Mouse (Mus musculus) olfactory bulb, adult 2 months (tissue): Measurements from ENCODE around the gene Scamp3. TPM values are rescaled to one million over a fixed set of nuclear protein-coding genes. Genes with fewer than 3 reads are reported as not detected.
A peak's percentile ranks its signal among the peaks of the same experiment; 100 is the strongest.

Source experiments
- H3K27ac ChIP-seq: fragments of 200-500 bp; 2 replicates; pipeline ENCODE4 v1.5.1; 2012; ENCODE audit warnings: low read depth, low read length; ENCODE audit not compliant: insufficient read depth
- H3K4me1 ChIP-seq: fragments of 200-500 bp; 2 replicates; pipeline ENCODE4 v1.6.1; 2012; ENCODE audit warnings: low read length; ENCODE audit not compliant: control insufficient read depth, insufficient read depth
- H3K4me3 ChIP-seq: fragments of 200-500 bp; 2 replicates; pipeline ENCODE4 v1.5.1; 2012; ENCODE audit warnings: mild to moderate bottlenecking, low read depth, low read length, moderate library complexity; ENCODE audit not compliant: insufficient read depth
- CTCF ChIP-seq: fragments of 200-500 bp; IDR thresholded peaks from 2 replicates; pipeline ENCODE4 v1.5.1; 2012; ENCODE audit warnings: low read depth, mild to moderate bottlenecking, low read length, moderate library complexity; ENCODE audit not compliant: insufficient read depth
- POLR2A ChIP-seq: fragments of 200-500 bp; IDR thresholded peaks from 2 replicates; pipeline ENCODE4 v1.6.1; 2012; ENCODE audit warnings: mild to moderate bottlenecking, low read depth, low read length, moderate library complexity; ENCODE audit not compliant: insufficient read depth
- WGBS: fragments of 180-500 bp; shearing (Covaris S2); methylation state at CpG from one replicate; pipeline ENCODE4 v1.1.7; 2018; 5-methylcytosine and 5-hydroxymethylcytosine counted together
- polyA plus RNA-seq: library from polyadenylated mRNA; stranded (reverse); fragments of >200 nt; gene quantifications from 2 replicates; pipeline ENCODE4 v1.2.4, GENCODE M21; 2012; ENCODE audit warnings: low replicate concordance; ENCODE audit not compliant: missing spikeins, insufficient read depth, insufficient read length

Scamp3 gene
- polyA plus RNA-seq, 1 experiment: not detected

GRCm38 (mm10) chr3:89187690-89188477, 10.6 kb downstream of the Scamp3 start:
- H3K27ac ChIP-seq: peak overlapping the region; percentile 44; the same call in 1 of the 2 replicates
- WGBS: 70% methylated on average over 18 of the region's 18 CpGs
- peaks cover 26% of the 10 kb centered on the region for H3K4me1 ChIP-seq
- TF ChIP-seq CTCF (no peak), POLR2A (no peak)
- H3K4me3 ChIP-seq: no peak overlapping the region; the same call in 1 of the 2 replicates

DNA sequence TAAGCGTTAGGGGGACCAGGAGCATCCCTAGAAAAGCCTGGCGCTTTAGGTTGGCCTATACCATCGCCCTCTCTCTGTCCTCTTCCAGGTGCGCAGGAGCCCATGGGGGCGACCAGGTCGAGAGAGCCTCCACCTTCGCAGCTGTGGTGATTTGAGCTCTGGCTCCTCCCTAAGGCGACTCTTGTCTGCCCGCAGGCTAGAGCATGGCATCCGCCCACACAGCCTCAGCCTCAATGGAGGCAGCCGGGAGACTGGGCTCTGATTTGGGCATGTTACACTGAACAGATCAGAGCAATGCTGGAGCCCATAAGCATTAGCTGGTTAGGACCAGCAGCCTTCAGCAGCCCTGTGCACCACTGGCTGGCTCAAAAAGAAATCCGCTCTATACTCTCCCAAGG, 11.2 kb downstream of the Scamp3 start:
- TF ChIP-seq POLR2A (no peak), CTCF (no peak)
- Histone ChIP-seq H3K27ac (peak overlapping the region; percentile 44; the same call in 1 of the 2 replicates), H3K4me1 (peaks cover 26% of the 10 kb centered on the region), H3K4me3 (no peak overlapping the region; the same call in 1 of the 2 replicates)
- 52% methylated on average over 12 of the region's 12 CpGs for WGBS

DNA sequence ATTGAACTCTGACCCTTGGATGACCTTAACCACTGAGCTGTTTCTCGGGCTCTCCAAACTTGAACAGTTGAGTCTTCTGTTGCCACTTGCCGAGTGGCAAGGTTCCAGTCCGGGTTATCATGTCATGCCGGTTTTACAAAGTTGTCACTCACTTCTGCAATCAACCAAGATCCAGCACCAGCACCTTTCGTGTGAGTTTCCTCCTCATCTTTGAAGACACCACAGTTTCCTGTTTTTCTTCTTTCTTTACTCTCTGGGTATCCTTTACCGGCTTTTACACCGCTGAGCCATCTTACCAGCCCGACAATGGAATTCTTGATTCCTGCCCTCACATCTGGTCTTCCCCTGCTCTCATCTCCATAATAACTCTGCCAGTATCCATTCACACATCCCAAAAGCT, 13.2 kb downstream of the Scamp3 start:
- WGBS: 89% methylated on average over 8 of the region's 8 CpGs
- Histone ChIP-seq H3K27ac (no peak overlapping the region), H3K4me3 (no peak overlapping the region), H3K4me1 (peaks cover 11% of the 10 kb centered on the region)
- no peak for TF ChIP-seq POLR2A
- no peak for TF ChIP-seq CTCF

DNA sequence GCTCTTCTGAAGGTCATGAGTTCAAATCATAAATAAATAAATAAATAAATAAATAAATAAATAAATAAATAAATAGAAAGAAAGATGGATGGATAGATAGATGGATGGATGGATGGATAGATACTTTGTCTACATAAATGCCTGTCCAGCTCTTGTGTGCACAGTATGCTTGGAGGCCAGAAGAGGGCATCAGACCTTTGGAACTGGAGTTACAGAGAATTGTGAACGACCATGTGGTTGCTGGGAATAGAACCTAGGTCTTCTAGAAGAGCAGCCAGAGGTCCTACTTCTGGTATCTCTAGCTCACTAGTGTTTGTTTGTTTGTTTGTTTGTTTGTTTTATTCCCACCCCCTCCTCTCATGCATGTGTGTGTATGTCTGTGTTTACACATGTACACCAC, 16.1 kb downstream of the Scamp3 start:
- no peak overlapping the region for H3K27ac ChIP-seq
- WGBS: 88% methylated on average over 1 of the region's 1 CpGs
- H3K4me3 ChIP-seq: no peak overlapping the region
- no peak for TF ChIP-seq CTCF
- TF ChIP-seq POLR2A: no peak
- peaks cover 11% of the 10 kb centered on the region for H3K4me1 ChIP-seq

DNA sequence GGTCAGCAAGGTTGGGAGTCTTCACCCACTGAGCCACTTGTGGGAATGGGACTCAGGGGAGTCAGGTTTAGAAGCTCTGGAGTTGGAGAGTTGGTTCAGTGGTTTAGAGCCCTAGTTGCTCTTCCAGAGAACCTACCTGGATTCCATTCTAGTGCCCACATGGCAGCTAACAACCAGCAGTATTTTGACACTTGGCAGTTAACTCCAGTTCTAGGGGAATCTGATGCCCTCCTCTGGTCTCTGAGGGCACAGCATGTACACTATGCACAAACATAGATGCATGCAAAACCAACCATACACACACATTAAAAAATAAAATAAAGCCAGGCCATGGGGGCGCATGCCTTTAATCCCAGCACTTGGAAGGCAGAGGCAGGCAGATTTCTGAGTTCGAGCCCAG, 16.6 kb downstream of the Scamp3 start:
- Histone ChIP-seq H3K4me1 (peaks cover 6% of the 10 kb centered on the region), H3K27ac (no peak overlapping the region), H3K4me3 (no peak overlapping the region)
- TF ChIP-seq CTCF (no peak), POLR2A (no peak)
- 89% methylated on average over 2 of the region's 2 CpGs for WGBS

DNA sequence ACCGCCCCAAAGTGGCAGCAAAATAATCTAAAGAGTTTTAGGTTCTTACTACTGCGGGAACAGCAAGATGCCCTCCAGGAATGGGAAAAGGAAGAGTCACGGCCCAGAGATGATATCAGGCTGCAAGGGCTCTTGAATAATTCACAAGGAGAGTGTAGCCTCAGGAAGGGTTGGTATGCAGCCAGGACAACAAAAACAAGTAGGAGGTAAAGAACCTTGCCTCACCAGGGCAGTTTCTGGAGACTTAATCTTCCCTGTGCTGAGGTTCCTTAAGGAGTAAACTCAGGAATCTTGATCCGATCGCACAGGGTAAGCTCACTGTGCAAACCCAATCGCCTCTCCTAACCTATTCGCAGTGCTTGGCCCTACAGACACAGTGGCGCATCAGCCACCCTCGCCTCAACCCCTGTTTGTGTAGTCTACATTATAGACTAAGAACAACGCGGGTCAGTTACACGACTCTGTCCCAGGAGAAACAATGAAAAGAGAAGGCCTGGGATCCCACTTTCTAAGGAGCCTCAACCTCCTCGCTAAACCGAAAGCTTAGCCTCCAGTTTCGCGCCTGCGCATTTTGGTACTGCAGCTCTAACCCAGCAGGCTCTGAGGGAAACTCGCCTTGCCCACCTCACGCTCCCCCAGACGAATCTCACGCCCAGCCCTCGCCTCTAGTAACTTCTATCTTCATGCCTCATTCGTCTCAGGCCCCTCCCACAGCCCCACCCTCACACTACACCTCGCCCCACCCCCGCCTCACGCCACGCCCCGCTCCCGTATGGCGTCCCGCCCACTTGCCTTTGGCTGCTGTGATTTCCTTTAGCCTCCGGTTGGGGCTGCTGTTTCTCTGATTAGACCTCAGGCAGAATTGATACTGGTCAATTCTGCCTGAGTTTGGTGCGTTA, 19.0 kb downstream of the Scamp3 start:
- H3K4me1 ChIP-seq: peaks cover 6% of the 10 kb centered on the region; the same call in 1 of the 2 replicates
- 5% methylated on average over 33 of the region's 33 CpGs for WGBS
- peak overlapping the region; percentile 43 for H3K4me3 ChIP-seq
- TF ChIP-seq CTCF (no peak), POLR2A (peak; percentile 48; the same call in 1 of the 2 replicates)
- peak overlapping the region; percentile 77 for H3K27ac ChIP-seq

DNA sequence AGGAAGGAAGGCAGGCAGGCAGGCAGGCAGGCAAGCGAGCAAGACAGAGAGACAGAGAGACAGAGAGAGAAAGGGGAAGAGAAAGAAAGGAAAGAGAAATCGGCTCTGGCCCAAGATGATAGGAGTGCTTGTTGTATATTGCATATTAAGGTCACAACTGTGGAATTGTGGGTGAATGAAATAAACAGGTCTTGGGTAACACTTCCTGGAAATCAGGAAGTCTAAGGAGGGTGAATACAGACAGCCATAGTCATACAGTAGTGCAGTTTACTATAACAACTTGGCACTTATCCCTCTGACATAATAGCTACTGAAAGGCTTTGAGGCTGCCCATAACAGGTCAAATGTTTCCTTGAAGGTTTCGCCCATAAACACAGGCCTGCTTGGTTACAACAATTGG, 22.6 kb downstream of the Scamp3 start:
- Histone ChIP-seq H3K27ac (no peak overlapping the region), H3K4me3 (no peak overlapping the region), H3K4me1 (peaks cover 6% of the 10 kb centered on the region; the same call in 1 of the 2 replicates)
- TF ChIP-seq POLR2A: no peak
- TF ChIP-seq CTCF: no peak
- WGBS: 75% methylated on average over 3 of the region's 3 CpGs

GRCm38 (mm10) chr3:89202253-89203141, 25.2 kb downstream of the Scamp3 start, which contains the start of gene Gba:
TSS of gene Gba (plus strand) at chr3:89202928.
- 21% methylated on average over 13 of the region's 13 CpGs for WGBS
- H3K27ac ChIP-seq: no peak within 1 kb of the TSS
- H3K4me1 ChIP-seq: no peaks in the 10 kb centered on the region
- TF ChIP-seq POLR2A (no peak), CTCF (no peak)
- H3K4me3 ChIP-seq: peak within 1 kb of the TSS; percentile 45
